Mouse (Mus musculus): ENCODE measurements around the gene Kcnn1. TPM values are rescaled to one million over a fixed set of nuclear protein-coding genes. Genes with fewer than 3 reads are reported as not detected.
"Not testable (repeated sequence)": the region's sequence is repeated elsewhere in the genome, so short reads cannot be mapped to it uniquely, and the experiment has no call there.

Kcnn1 gene
- polyA plus RNA-seq, 1 experiment from 2014 or later, result 1.6 TPM

- not testable (repeated sequence) for ATAC-seq (ENCODE audit: insufficient number of reproducible peaks, insufficient read depth, low FRiP score, low read depth); H3K9me3 ChIP-seq (ENCODE audit: control insufficient read depth, low read depth, low read length); H3K27ac ChIP-seq (ENCODE audit: low read length)
- Histone ChIP-seq H3K9ac (replicated peaks; ENCODE audit: low read depth, low read length) (peak overlapping the region; percentile 92), H3K27me3 (ENCODE audit: control insufficient read depth, insufficient read depth, low read length) (peaks cover 20% of the 10 kb centered on the region), H3K4me2 (replicated peaks; ENCODE audit: low read depth, low read length) (peak overlapping the region; percentile 87), H3K4me1 (ENCODE audit: control insufficient read depth, insufficient read depth, low read length) (peaks cover 20% of the 10 kb centered on the region; the same call in 1 of the 2 replicates), H3K4me3 (ENCODE audit: low read depth, low read length) (peak overlapping the region; percentile 84), H3K36me3 (ENCODE audit: control insufficient read depth, insufficient read depth, low read length) (peaks cover 25% of the 10 kb centered on the region)
- 84% methylated on average over 22 of the region's 24 CpGs for WGBS
Measured at GRCm38 (mm10) chr8:70895571-70896259, 32.7 kb upstream of the Kcnn1 start.

GRCm38 (mm10) chr8:70894771-70895545 lies 31.9 kb upstream of the Kcnn1 start:
- Histone ChIP-seq H3K36me3 (ENCODE audit: control insufficient read depth, insufficient read depth, low read length) (peaks cover 25% of the 10 kb centered on the region), H3K27me3 (ENCODE audit: control insufficient read depth, insufficient read depth, low read length) (peaks cover 20% of the 10 kb centered on the region), H3K27ac (ENCODE audit: low read length) (no peak overlapping the region), H3K9ac (replicated peaks; ENCODE audit: low read depth, low read length) (no peak overlapping the region), H3K9me3 (ENCODE audit: control insufficient read depth, low read depth, low read length) (no peaks in the 10 kb centered on the region), H3K4me2 (replicated peaks; ENCODE audit: low read depth, low read length) (no peak overlapping the region), H3K4me3 (ENCODE audit: low read depth, low read length) (no peak overlapping the region), H3K4me1 (ENCODE audit: control insufficient read depth, insufficient read depth, low read length) (peaks cover 20% of the 10 kb centered on the region; the same call in 1 of the 2 replicates)
- no peak for ATAC-seq (ENCODE audit: insufficient number of reproducible peaks, insufficient read depth, low FRiP score, low read depth)
- WGBS, result 95% methylated on average over 8 of the region's 8 CpGs

- 65% methylated on average over 2 of the region's 2 CpGs for WGBS
- H3K36me3 ChIP-seq (ENCODE audit: control insufficient read depth, insufficient read depth, low read length), result peaks cover 25% of the 10 kb centered on the region
Measured at GRCm38 (mm10) chr8:70894385-70894720, 31.3 kb upstream of the Kcnn1 start.

GRCm38 (mm10) chr8:70893656-70894384 lies 30.8 kb upstream of the Kcnn1 start:
- Histone ChIP-seq H3K4me3 (ENCODE audit: low read depth, low read length) (no peak overlapping the region), H3K4me1 (ENCODE audit: control insufficient read depth, insufficient read depth, low read length) (peaks cover 20% of the 10 kb centered on the region; the same call in 1 of the 2 replicates), H3K9me3 (ENCODE audit: control insufficient read depth, low read depth, low read length) (no peaks in the 10 kb centered on the region), H3K4me2 (replicated peaks; ENCODE audit: low read depth, low read length) (no peak overlapping the region), H3K27me3 (ENCODE audit: control insufficient read depth, insufficient read depth, low read length) (peaks cover 20% of the 10 kb centered on the region), H3K36me3 (ENCODE audit: control insufficient read depth, insufficient read depth, low read length) (peaks cover 25% of the 10 kb centered on the region), H3K9ac (replicated peaks; ENCODE audit: low read depth, low read length) (no peak overlapping the region), H3K27ac (ENCODE audit: low read length) (no peak overlapping the region)
- WGBS, result 27% methylated on average over 12 of the region's 12 CpGs
- no peak for ATAC-seq (ENCODE audit: insufficient number of reproducible peaks, insufficient read depth, low FRiP score, low read depth)

More at GRCm38 (mm10) chr8:70894385-70894720, 31.3 kb upstream of the Kcnn1 start:
- Histone ChIP-seq H3K4me2 (replicated peaks; ENCODE audit: low read depth, low read length) (no peak overlapping the region), H3K4me3 (ENCODE audit: low read depth, low read length) (no peak overlapping the region), H3K27me3 (ENCODE audit: control insufficient read depth, insufficient read depth, low read length) (peaks cover 20% of the 10 kb centered on the region), H3K27ac (ENCODE audit: low read length) (no peak overlapping the region), H3K9ac (replicated peaks; ENCODE audit: low read depth, low read length) (no peak overlapping the region), H3K9me3 (ENCODE audit: control insufficient read depth, low read depth, low read length) (no peaks in the 10 kb centered on the region), H3K4me1 (ENCODE audit: control insufficient read depth, insufficient read depth, low read length) (peaks cover 20% of the 10 kb centered on the region; the same call in 1 of the 2 replicates)
- no peak for ATAC-seq (ENCODE audit: insufficient number of reproducible peaks, insufficient read depth, low FRiP score, low read depth)

GRCm38 (mm10) chr8:70892896-70893655 lies 30.0 kb upstream of the Kcnn1 start:
- Histone ChIP-seq H3K27me3 (ENCODE audit: control insufficient read depth, insufficient read depth, low read length) (peaks cover 20% of the 10 kb centered on the region), H3K9me3 (ENCODE audit: control insufficient read depth, low read depth, low read length) (no peaks in the 10 kb centered on the region), H3K4me3 (ENCODE audit: low read depth, low read length) (peak overlapping the region; percentile 20), H3K4me2 (replicated peaks; ENCODE audit: low read depth, low read length) (peak overlapping the region; percentile 39), H3K36me3 (ENCODE audit: control insufficient read depth, insufficient read depth, low read length) (peaks cover 25% of the 10 kb centered on the region), H3K9ac (replicated peaks; ENCODE audit: low read depth, low read length) (peak overlapping the region; percentile 14; the same call in 1 of the 2 replicates), H3K27ac (ENCODE audit: low read length) (no peak overlapping the region), H3K4me1 (ENCODE audit: control insufficient read depth, insufficient read depth, low read length) (peaks cover 14% of the 10 kb centered on the region; the same call in 1 of the 2 replicates)
- ATAC-seq (ENCODE audit: insufficient number of reproducible peaks, insufficient read depth, low FRiP score, low read depth), result no peak
- 26% methylated on average over 20 of the region's 20 CpGs for WGBS

GRCm38 (mm10) chr8:70892022-70892895 lies 29.2 kb upstream of the Kcnn1 start, which contains the start of gene Slc5a5:
Gene Slc5a5, minus strand, starts transcription at chr8:70892757.
- Histone ChIP-seq H3K4me1 (ENCODE audit: control insufficient read depth, insufficient read depth, low read length) (peaks cover 14% of the 10 kb centered on the region; the same call in 1 of the 2 replicates), H3K9ac (replicated peaks; ENCODE audit: low read depth, low read length) (peak within 1 kb of the TSS; percentile 14; the same call in 1 of the 2 replicates)
- 4% methylated on average over 80 of the region's 80 CpGs for WGBS

GRCm38 (mm10) chr8:70891356-70891755 lies 28.3 kb upstream of the Kcnn1 start:
- peaks cover 20% of the 10 kb centered on the region for H3K27me3 ChIP-seq (ENCODE audit: control insufficient read depth, insufficient read depth, low read length)
- peak overlapping the region; percentile 20 for H3K4me3 ChIP-seq (ENCODE audit: low read depth, low read length)
- 8% methylated on average over 20 of the region's 21 CpGs for WGBS
- no peak overlapping the region for H3K9ac ChIP-seq (replicated peaks; ENCODE audit: low read depth, low read length)
- peak; percentile 53 for ATAC-seq (ENCODE audit: insufficient number of reproducible peaks, insufficient read depth, low FRiP score, low read depth)
- H3K4me1 ChIP-seq (ENCODE audit: control insufficient read depth, insufficient read depth, low read length), result peaks cover 14% of the 10 kb centered on the region; the same call in 1 of the 2 replicates
- no peak overlapping the region for H3K27ac ChIP-seq (ENCODE audit: low read length)
- H3K36me3 ChIP-seq (ENCODE audit: control insufficient read depth, insufficient read depth, low read length), result peaks cover 25% of the 10 kb centered on the region
- H3K9me3 ChIP-seq (ENCODE audit: control insufficient read depth, low read depth, low read length), result no peaks in the 10 kb centered on the region
- H3K4me2 ChIP-seq (replicated peaks; ENCODE audit: low read depth, low read length), result peak overlapping the region; percentile 39

More at GRCm38 (mm10) chr8:70892022-70892895, 29.2 kb upstream of the Kcnn1 start, which contains the start of gene Slc5a5:
- no peak for ATAC-seq (ENCODE audit: insufficient number of reproducible peaks, insufficient read depth, low FRiP score, low read depth)
- peak within 1 kb of the TSS; percentile 20 for H3K4me3 ChIP-seq (ENCODE audit: low read depth, low read length)
- peak within 1 kb of the TSS; percentile 39 for H3K4me2 ChIP-seq (replicated peaks; ENCODE audit: low read depth, low read length)
- peaks cover 20% of the 10 kb centered on the region for H3K27me3 ChIP-seq (ENCODE audit: control insufficient read depth, insufficient read depth, low read length)
- no peak within 1 kb of the TSS for H3K27ac ChIP-seq (ENCODE audit: low read length)
- H3K36me3 ChIP-seq (ENCODE audit: control insufficient read depth, insufficient read depth, low read length), result peaks cover 25% of the 10 kb centered on the region
- H3K9me3 ChIP-seq (ENCODE audit: control insufficient read depth, low read depth, low read length), result no peaks in the 10 kb centered on the region

Data from stomach, embryonic 14.5 days (tissue).